28 mouse cellular contexts compared by ENCODE assay signal in genomic region chr1:151758301-151758700, GRCm38 (mm10). TPM values are rescaled to one million over a fixed set of nuclear protein-coding genes. Genes with fewer than 3 reads are reported as not detected.
DNase-seq lines count a peak whose midpoint lies in the region; ATAC-seq lines count a peak whose summit lies in the region.
"Had no signal": no experiment of that assay in that cellular context is flagged by ENCODE, and none has a peak within 500 bp of the region (broad histone marks: within the 10 kb centered on the region; RNA-seq: fewer than 3 reads in every experiment).

No protein-coding gene starts in this region.

- H3K4me3 ChIP-seq in limb, embryonic 13.5 days, result no peak overlapping the region
- H3K4me3 ChIP-seq in limb, embryonic 10.5 days, result no peak overlapping the region
- no peak overlapping the region for H3K4me3 ChIP-seq in liver, embryonic 13.5 days (replicated peaks)
- H3K4me3 ChIP-seq in intestine, embryonic 15.5 days (replicated peaks), result no peak overlapping the region
- H3K4me3 ChIP-seq: embryonic facial prominence, embryonic 12.5 days; midbrain, embryonic 12.5 days; myocyte; neural tube, embryonic 12.5 days had no signal

- H3K4me2 ChIP-seq in limb, embryonic 13.5 days (replicated peaks), result 0 out of 2 replicates have a peak overlapping the region, but pooled peaks have one; percentile 11
- H3K4me2 ChIP-seq in liver, embryonic 13.5 days, result no peak overlapping the region
- H3K4me2 ChIP-seq in intestine, embryonic 15.5 days (replicated peaks), result no peak overlapping the region
- H3K4me2 ChIP-seq: embryonic facial prominence, embryonic 12.5 days; midbrain, embryonic 12.5 days; neural tube, embryonic 12.5 days had no signal

- H3K27me3 ChIP-seq in limb, embryonic 13.5 days, result no peaks in the 10 kb centered on the region
- no peaks in the 10 kb centered on the region for H3K27me3 ChIP-seq in limb, embryonic 10.5 days (ENCODE audit: low read depth, poor library complexity, severe bottlenecking)
- H3K27me3 ChIP-seq in liver, embryonic 13.5 days, result no peaks in the 10 kb centered on the region
- no peaks in the 10 kb centered on the region for H3K27me3 ChIP-seq in intestine, embryonic 15.5 days (replicated peaks)
- H3K27me3 ChIP-seq: embryonic facial prominence, embryonic 12.5 days; midbrain, embryonic 12.5 days; neural tube, embryonic 12.5 days; Patski had no signal

- no peaks in the 10 kb centered on the region for H3K9me3 ChIP-seq in limb, embryonic 13.5 days
- H3K9me3 ChIP-seq in limb, embryonic 10.5 days (replicated peaks), result no peaks in the 10 kb centered on the region
- H3K9me3 ChIP-seq in liver, embryonic 13.5 days (replicated peaks), result no peaks in the 10 kb centered on the region
- no peaks in the 10 kb centered on the region for H3K9me3 ChIP-seq in intestine, embryonic 15.5 days
- H3K9me3 ChIP-seq: embryonic facial prominence, embryonic 12.5 days; midbrain, embryonic 12.5 days; neural tube, embryonic 12.5 days had no signal

- H3K4me1 ChIP-seq in limb, embryonic 13.5 days, result peaks cover 41% of the 10 kb centered on the region
- peaks cover 24% of the 10 kb centered on the region for H3K4me1 ChIP-seq in limb, embryonic 10.5 days
- H3K4me1 ChIP-seq in liver, embryonic 13.5 days (replicated peaks), result peaks cover 42% of the 10 kb centered on the region
- H3K4me1 ChIP-seq in intestine, embryonic 15.5 days (replicated peaks), result peaks cover 5% of the 10 kb centered on the region

- peaks cover 15% of the 10 kb centered on the region for H3K36me3 ChIP-seq in limb, embryonic 13.5 days
- H3K36me3 ChIP-seq in limb, embryonic 10.5 days, result peaks cover 17% of the 10 kb centered on the region
- peaks cover 15% of the 10 kb centered on the region for H3K36me3 ChIP-seq in liver, embryonic 13.5 days
- H3K36me3 ChIP-seq in intestine, embryonic 15.5 days, result no peaks in the 10 kb centered on the region

- no peak overlapping the region for H3K9ac ChIP-seq in limb, embryonic 13.5 days
- H3K9ac ChIP-seq in liver, embryonic 13.5 days, result no peak overlapping the region
- H3K9ac ChIP-seq in intestine, embryonic 15.5 days, result no peak overlapping the region
- H3K9ac ChIP-seq: embryonic facial prominence, embryonic 12.5 days; midbrain, embryonic 12.5 days; neural tube, embryonic 12.5 days had no signal

- WGBS in limb, embryonic 13.5 days, result 84% methylated on average over 6 of the region's 6 CpGs
- 86% methylated on average over 6 of the region's 6 CpGs for WGBS in limb, embryonic 10.5 days
- 29% methylated on average over 6 of the region's 6 CpGs for WGBS in liver, embryonic 13.5 days (ENCODE audit: insufficient replicate concordance)
- 87% methylated on average over 6 of the region's 6 CpGs for whole genome bisulfite sequencing in intestine, embryonic 15.5 days

- no peak for ATAC-seq in limb, embryonic 13.5 days (ENCODE audit: low FRiP score, low read depth)
- no peak for ATAC-seq in liver, embryonic 13.5 days (ENCODE audit: low read depth)
- no peak for ATAC-seq in intestine, embryonic 15.5 days
- ATAC-seq: forebrain, embryonic 16.5 days; hindbrain, embryonic 16.5 days; Patski had no signal

- peak; percentile 44 for DNase-seq in adrenal gland, adult 8-10 months
- no peak for DNase-seq in adrenal gland, postnatal 4 days (ENCODE audit: low spot score in 2 of 2)
- DNase-seq in limb, embryonic 10.5 days (ENCODE audit: low spot score), result no peak
- peak; percentile 50 for DNase-seq in c-Kit-positive CD71-positive TER-119-negative erythroid progenitor cells, embryonic 14.5 days (ENCODE audit: low read depth)
- DNase-seq in liver, embryonic 13.5 days, result peak; percentile 29
- no peak for DNase-seq in embryo, embryonic 10 days (ENCODE audit: low spot score)
- DNase-seq: cerebellum, adult 11 months; cerebellum, adult 9-10 months; cerebellum, postnatal 36 days; embryo, embryonic 11 days; heart, postnatal 14 days; kidney, adult 2 months; kidney, postnatal 36 days; left cerebral cortex, postnatal 4 days; lung, postnatal 14 days; right cerebral cortex, postnatal 4 days; thymus, adult 18-20 months; thymus, postnatal 25 days had no signal

- H3K27ac ChIP-seq in limb, embryonic 13.5 days, result no peak overlapping the region
- H3K27ac ChIP-seq in limb, embryonic 10.5 days, result no peak overlapping the region
- no peak overlapping the region for H3K27ac ChIP-seq in liver, embryonic 13.5 days
- H3K27ac ChIP-seq in intestine, embryonic 15.5 days, result no peak overlapping the region
- H3K27ac ChIP-seq: midbrain, embryonic 12.5 days; neural tube, embryonic 12.5 days; stomach, postnatal 0 days had no signal

RNA-seq across cellular contexts. Expression of gene Edem3, which starts 3.1 kb away (rescaled TPM):
- total RNA-seq in adrenal gland, adult 8-10 months (2022), result 100 to 1,000 TPM in 2 of 4 experiments, 10 to 100 TPM in 2; 81.2 to 151 (median 111) TPM
- total RNA-seq in adrenal gland, postnatal 4 days (2021), result 100 to 1,000 TPM; 112 to 115 TPM
- 17.3 and 19.6 TPM in 2 replicates for polyA plus RNA-seq in limb, embryonic 13.5 days (2015; fragmentation: Nextera tagmentation; extraction: Ambion mirVana)
- polyA plus RNA-seq in limb, embryonic 10.5 days (2016; fragmentation: Nextera tagmentation; extraction: Ambion mirVana), result 12.9 and 17.4 TPM in 2 replicates
- polyA plus RNA-seq in liver, embryonic 13.5 days (2015; fragmentation: Nextera tagmentation; extraction: Ambion mirVana), result 5.6 and 8.7 TPM in 2 replicates
- polyA plus RNA-seq in intestine, embryonic 15.5 days (2015; fragmentation: Nextera tagmentation; extraction: Ambion mirVana), result 12.5 and 13.2 TPM in 2 replicates

Comparison
In these comparisons a context has a peak if more than half of its experiments do, and no peak if none do; other contexts are left out.
1. DNase-seq: peak in adrenal gland, adult 8-10 months (single experiment), c-Kit-positive CD71-positive TER-119-negative erythroid progenitor cells, embryonic 14.5 days (single experiment) and liver, embryonic 13.5 days (single experiment); none in adrenal gland, postnatal 4 days (0 of 2), limb, embryonic 10.5 days (single experiment) and embryo, embryonic 10 days (single experiment).